Mouse (Mus musculus): ENCODE data around the gene Gpat3. TPM values are rescaled to one million over a fixed set of nuclear protein-coding genes. Genes with fewer than 3 reads are reported as not detected.

Gene Gpat3
- 1.8 and 2.0 TPM in 2 replicates for polyA plus RNA-seq (2021; fragmentation: Nextera tagmentation)
- long read RNA-seq, experiment 1, partial matches to known transcripts = 0 of 8 reads
- long read RNA-seq, experiment 1, other reads (novel, unspliced or antisense) = 2 of 8 reads
- long read RNA-seq, experiment 2, transcript Gpat3-202 (12 exons, 3,035 nt) = major isoform, 8 of 29 reads
- long read RNA-seq, experiment 2, transcript Gpat3-201 (13 exons, 2,884 nt) = major isoform, 8 of 29 reads
- long read RNA-seq, experiment 2, partial matches to known transcripts = 0 of 29 reads
- long read RNA-seq, experiment 2, other reads (novel, unspliced or antisense) = 13 of 29 reads

DNA sequence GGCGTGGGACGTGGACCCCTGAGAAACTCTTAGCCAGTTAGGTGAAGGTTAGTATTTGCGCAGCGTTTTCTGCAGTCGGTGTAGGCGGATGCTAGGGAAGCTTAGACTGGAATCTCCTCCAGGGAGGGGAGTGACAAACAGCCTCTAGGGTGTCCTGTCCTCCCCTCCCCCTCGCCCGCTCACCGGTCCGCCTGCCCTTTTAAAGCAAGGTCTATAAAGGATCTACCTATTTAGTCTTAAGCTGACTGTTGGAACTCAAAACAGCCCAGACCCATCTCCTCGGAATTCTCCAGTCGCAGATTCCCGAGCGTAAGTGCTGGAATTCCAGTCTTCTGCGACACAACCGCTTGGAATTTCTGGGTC is at the start of gene Gpat3:
Gene Gpat3, plus strand, starts transcription at position 229 of the 363 bp plus-strand sequence.

GRCm38 (mm10) chr5:100798165-100798860 is 47.2 kb upstream of the Gpat3 start, which contains the start of the genes Helq and Mrps18c:
TSS of gene Helq (minus strand) at chr5:100798598.
TSS of gene Mrps18c (plus strand) at chr5:100798627.

GRCm38 (mm10) chr5:100820483-100821184 is 24.9 kb upstream of the Gpat3 start, which contains the start of gene Abraxas1:
TSS of gene Abraxas1 (minus strand) at chr5:100820965.

Other genes starting within 250 kb of the Gpat3 start
- gene Coq2, start 170.6 kb upstream of the Gpat3 start, polyA plus RNA-seq (2021; fragmentation: Nextera tagmentation) = 67.1 and 81.9 TPM in 2 replicates
- 0.19 and 0.21 TPM in 2 replicates for gene Hpse, start 126.0 kb upstream of the Gpat3 start, polyA plus RNA-seq (2021; fragmentation: Nextera tagmentation)
- gene Helq, start 47.1 kb upstream of the Gpat3 start, polyA plus RNA-seq (2021; fragmentation: Nextera tagmentation) = 2.0 and 3.3 TPM in 2 replicates
- gene Mrps18c, start 47.1 kb upstream of the Gpat3 start, polyA plus RNA-seq (2021; fragmentation: Nextera tagmentation) = 173 and 177 TPM in 2 replicates
- 4.6 and 5.2 TPM in 2 replicates for gene Abraxas1, start 24.7 kb upstream of the Gpat3 start, polyA plus RNA-seq (2021; fragmentation: Nextera tagmentation)

Measured in layer of hippocampus, adult 6 months (tissue).